Mouse (Mus musculus) adrenal gland, adult 2 months (tissue): ENCODE data around the gene Gm3696. TPM values are rescaled to one million over a fixed set of nuclear protein-coding genes. Genes with fewer than 3 reads are reported as not detected.
"Not testable (repeated sequence)": the region's sequence is repeated elsewhere in the genome, so short reads cannot be mapped to it uniquely, and the experiment has no call there.

Experiments
- DNase-seq: peaks from one replicate; pipeline ENCODE4 v3.0.0; 2021
- long read RNA-seq: library from polyadenylated mRNA; stranded (forward); transcript quantifications from one replicate; pipeline ENCODE4 v2.0.0, GENCODE M21; 2021
- polyA plus RNA-seq: library from polyadenylated mRNA; depleted of rRNA; stranded (reverse); fragments of >200 nt; gene quantifications from 2 replicates; pipeline ENCODE4 v1.2.3, GENCODE M21; 2012; rRNA removed
- total RNA-seq, 2 experiments: library from RNA; stranded (reverse); gene quantifications; 2 replicates each; pipeline ENCODE4 v1.2.3; 2021

Gm3696 gene
- total RNA-seq (under 1 TPM; 0.21 to 0.26 TPM), polyA plus RNA-seq (not detected in 2 replicates)
- long read RNA-seq, result 0 reads

DNA sequence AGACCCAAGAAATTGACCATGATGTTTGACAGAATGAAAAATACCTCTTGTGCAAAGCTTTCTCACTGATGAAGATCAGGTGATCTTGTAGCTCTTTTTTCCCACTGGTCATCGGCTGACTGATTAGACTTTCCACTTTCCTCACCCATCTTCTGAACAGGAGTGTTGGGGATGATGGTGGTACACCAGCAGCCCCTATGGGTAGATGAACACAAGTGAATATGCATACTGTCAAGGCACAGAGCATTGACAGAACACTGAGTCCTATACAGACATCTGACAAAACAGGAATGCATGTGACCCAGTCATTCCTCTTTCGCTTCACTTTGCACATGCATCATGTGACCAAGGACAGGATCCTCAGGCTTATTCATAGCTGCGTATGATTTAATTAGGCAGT is at the start of gene Gm3696:
Gene Gm3696, minus strand, starts transcription at position 101 of the 400 bp plus-strand sequence.
- DNase-seq, result not testable (repeated sequence)

DNA sequence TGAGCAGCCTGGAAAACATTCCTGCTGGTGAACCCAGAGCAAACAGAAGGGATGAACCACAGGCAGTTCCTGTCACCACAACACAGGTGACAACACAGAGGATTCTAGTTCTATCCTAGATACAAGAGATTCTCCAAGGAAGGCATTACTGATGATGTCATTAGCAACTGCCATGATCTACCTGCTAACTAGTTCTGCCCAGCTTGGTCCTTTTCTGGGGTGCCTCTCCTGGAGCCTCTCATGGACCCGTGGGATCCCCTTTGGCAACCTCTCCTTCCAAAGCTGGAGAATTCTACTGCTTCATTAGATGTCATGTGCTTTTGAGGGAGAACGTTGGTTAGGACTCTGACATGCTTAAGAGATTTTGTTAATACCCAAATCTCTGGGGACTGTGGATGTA is 24.9 kb upstream of the Gm3696 start, which contains the start of gene Gm6676:
Gene Gm6676, minus strand, starts transcription at position 101 of the 400 bp plus-strand sequence.
- DNase-seq, result not testable (repeated sequence)

DNA sequence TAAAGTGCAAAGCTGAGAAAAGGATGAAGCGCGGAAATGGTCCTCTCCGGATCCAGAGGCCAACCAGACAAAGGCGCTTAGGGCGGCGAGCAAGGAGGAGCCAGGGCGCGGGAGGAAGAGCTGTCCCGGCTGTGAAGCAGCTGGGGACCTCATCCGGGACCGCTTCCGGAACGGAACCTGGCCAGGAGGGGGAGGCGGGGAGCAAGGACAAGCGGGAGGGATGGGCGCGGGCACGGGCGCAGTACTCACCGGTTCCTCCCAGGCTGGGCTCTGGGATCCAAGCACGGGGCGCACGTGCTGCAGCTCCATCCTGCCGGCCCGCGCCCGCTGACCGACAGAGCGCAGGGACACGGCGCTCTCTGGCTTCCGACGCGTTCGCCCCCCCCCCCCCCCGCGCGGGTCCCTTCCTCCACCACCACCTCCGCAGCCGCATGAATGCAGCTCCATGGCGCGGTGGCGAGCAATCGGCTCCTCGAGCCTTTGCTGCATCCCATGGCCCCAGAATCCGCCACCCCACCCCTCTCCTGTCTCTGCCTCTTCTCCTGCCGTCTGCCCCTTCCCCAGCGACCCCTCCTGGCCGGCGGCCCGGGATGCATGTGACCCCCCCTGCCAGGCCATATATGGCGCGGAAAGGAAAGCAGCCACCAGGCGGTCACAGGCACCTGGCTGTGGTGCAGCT is 4.8 kb upstream of the Gm3696 start:
- peak; percentile 4 for DNase-seq

DNA sequence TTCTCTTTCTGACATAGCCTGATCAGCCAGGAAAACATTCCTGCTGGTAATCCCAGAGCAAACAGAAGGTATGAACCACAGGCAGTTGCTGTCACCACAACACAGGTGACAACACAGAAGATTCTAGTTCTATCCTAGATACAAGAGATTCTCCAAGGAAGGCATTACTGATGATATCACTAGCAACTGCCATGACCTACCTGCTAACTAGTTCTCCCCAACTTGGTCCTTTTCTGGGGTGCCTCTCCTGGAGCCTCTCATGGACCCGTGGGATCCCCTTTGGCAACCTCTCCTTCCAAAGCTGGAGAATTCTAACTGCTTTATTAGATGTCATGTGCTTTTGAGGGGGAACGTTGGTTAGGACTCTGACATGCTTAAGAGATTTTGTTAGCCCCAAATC is 55.6 kb downstream of the Gm3696 start, which contains the start of gene Gm3685:
Gene Gm3685, minus strand, starts transcription at position 101 of the 400 bp plus-strand sequence.
- not testable (repeated sequence) for DNase-seq

Other genes starting within 250 kb of the Gm3696 start
- not detected for gene Gm3667, start 210.7 kb downstream of the Gm3696 start, total RNA-seq
- gene Gm3667, start 210.7 kb downstream of the Gm3696 start, polyA plus RNA-seq, result not detected in 2 replicates
- not detected for gene Gm6356, start 126.8 kb downstream of the Gm3696 start, total RNA-seq
- gene Gm6356, start 126.8 kb downstream of the Gm3696 start, polyA plus RNA-seq, result not detected in 2 replicates
- gene Gm10406, start 73.2 kb downstream of the Gm3696 start, total RNA-seq, result not detected
- gene Gm10406, start 73.2 kb downstream of the Gm3696 start, polyA plus RNA-seq, result not detected in 2 replicates
- gene Gm3685, start 55.7 kb downstream of the Gm3696 start, total RNA-seq, result not detected
- gene Gm3685, start 55.7 kb downstream of the Gm3696 start, polyA plus RNA-seq, result not detected in 2 replicates
- not detected for gene Gm6676, start 24.8 kb upstream of the Gm3696 start, total RNA-seq
- not detected in 2 replicates for gene Gm6676, start 24.8 kb upstream of the Gm3696 start, polyA plus RNA-seq
- gene Gm3512, start 73.9 kb upstream of the Gm3696 start, total RNA-seq, result under 1 TPM; 0.20 to 0.69 TPM
- not detected in 2 replicates for gene Gm3512, start 73.9 kb upstream of the Gm3696 start, polyA plus RNA-seq
- not detected for gene Gm16434, start 93.9 kb upstream of the Gm3696 start, total RNA-seq
- gene Gm16434, start 93.9 kb upstream of the Gm3696 start, polyA plus RNA-seq, result not detected in 2 replicates
- gene Gm3727, start 164.1 kb upstream of the Gm3696 start, total RNA-seq, result not detected
- gene Gm3727, start 164.1 kb upstream of the Gm3696 start, polyA plus RNA-seq, result not detected in 2 replicates
- gene Gm3739, start 214.4 kb upstream of the Gm3696 start, total RNA-seq, result not detected
- gene Gm3739, start 214.4 kb upstream of the Gm3696 start, polyA plus RNA-seq, result not detected in 2 replicates
- gene Gm5797, start 231.8 kb upstream of the Gm3696 start, total RNA-seq, result not detected
- not detected in 2 replicates for gene Gm5797, start 231.8 kb upstream of the Gm3696 start, polyA plus RNA-seq